ENCODE assay signal across 26 mouse cellular contexts in genomic region chr4:82142391-82142790, GRCm38 (mm10).
DNase-seq lines count a peak whose midpoint lies in the region; ATAC-seq and TF ChIP-seq lines count a peak whose summit lies in the region.
"Had no signal": no experiment of that assay in that cellular context is flagged by ENCODE, and none has a peak within 500 bp of the region (broad histone marks: within the 10 kb centered on the region; RNA-seq: fewer than 3 reads in every experiment).

No protein-coding gene starts in this region.

- no peaks in the 10 kb centered on the region for H3K36me3 ChIP-seq in limb, embryonic 12.5 days
- H3K36me3 ChIP-seq in limb, embryonic 10.5 days, result no peaks in the 10 kb centered on the region
- no peaks in the 10 kb centered on the region for H3K36me3 ChIP-seq in forebrain, postnatal 0 days (ENCODE audit: insufficient read depth)
- H3K36me3 ChIP-seq: forebrain, embryonic 10.5 days; heart, embryonic 12.5 days; heart, embryonic 15.5 days; hindbrain, embryonic 10.5 days; hindbrain, embryonic 13.5 days; intestine, embryonic 15.5 days had no signal

- 93% methylated on average over 3 of the region's 3 CpGs for whole genome bisulfite sequencing in limb, embryonic 12.5 days
- 94% methylated on average over 3 of the region's 3 CpGs for WGBS in limb, embryonic 10.5 days
- 62% methylated on average over 3 of the region's 3 CpGs for WGBS in forebrain, postnatal 0 days

- H3K9ac ChIP-seq in limb, embryonic 12.5 days (replicated peaks), result no peak overlapping the region
- H3K9ac ChIP-seq in forebrain, postnatal 0 days, result no peak overlapping the region
- H3K9ac ChIP-seq: forebrain, embryonic 13.5 days; heart, embryonic 12.5 days; heart, embryonic 15.5 days; hindbrain, embryonic 13.5 days; intestine, embryonic 15.5 days had no signal

- intact Hi-C loops in gastrocnemius, adult 2 months (cut with DNase I), result no loop called here
- intact Hi-C loops in gastrocnemius, postnatal 36 days (cut with DNase I), result no loop called here

- no peaks in the 10 kb centered on the region for H3K27me3 ChIP-seq in limb, embryonic 12.5 days
- no peaks in the 10 kb centered on the region for H3K27me3 ChIP-seq in limb, embryonic 10.5 days (ENCODE audit: low read depth, poor library complexity, severe bottlenecking)
- H3K27me3 ChIP-seq in forebrain, postnatal 0 days (ENCODE audit: insufficient read depth, low read length), result no peaks in the 10 kb centered on the region
- H3K27me3 ChIP-seq: forebrain, embryonic 13.5 days; heart, embryonic 12.5 days; heart, embryonic 15.5 days; hindbrain, embryonic 13.5 days; intestine, embryonic 15.5 days; Patski had no signal

- TF ChIP-seq CTCF in gastrocnemius, adult 2 months (IDR thresholded peaks at IDR 0.05), result no peak
- no peak for TF ChIP-seq CTCF in forebrain, postnatal 0 days (IDR thresholded peaks at IDR 0.05; ENCODE audit: low read depth)

- no peaks in the 10 kb centered on the region for H3K9me3 ChIP-seq in limb, embryonic 12.5 days
- no peaks in the 10 kb centered on the region for H3K9me3 ChIP-seq in limb, embryonic 10.5 days (replicated peaks)
- H3K9me3 ChIP-seq in forebrain, postnatal 0 days (ENCODE audit: low read length), result no peaks in the 10 kb centered on the region
- H3K9me3 ChIP-seq: forebrain, embryonic 10.5 days; forebrain, embryonic 13.5 days; heart, embryonic 15.5 days; hindbrain, embryonic 10.5 days; hindbrain, embryonic 13.5 days; intestine, embryonic 15.5 days had no signal

- no peak for DNase-seq in gastrocnemius, adult 2 months
- no peak for DNase-seq in gastrocnemius, postnatal 36 days
- no peak for DNase-seq in limb, embryonic 10.5 days (ENCODE audit: low spot score)
- peak; percentile 81 for DNase-seq in A20 (ENCODE audit: low read depth, low spot score)
- peak; percentile 17 for DNase-seq in NIH3T3 (ENCODE audit: low read depth)
- no peak for DNase-seq in forebrain, postnatal 0 days
- DNase-seq in right cerebral cortex, postnatal 36 days (ENCODE audit: low spot score in 2 of 2), result no peak
- DNase-seq: adrenal gland, postnatal 10 days; adrenal gland, postnatal 36 days; cerebellum, adult 18-20 months; cerebellum, adult 9-10 months; cerebellum, postnatal 14 days; gastrocnemius, postnatal 14 days; heart, postnatal 10 days; heart, postnatal 36 days had no signal

- 0 out of 2 replicates have a peak overlapping the region, but pooled peaks have one; percentile 9 for H3K27ac ChIP-seq in gastrocnemius, adult 2 months
- 0 out of 2 replicates have a peak overlapping the region, but pooled peaks have one; percentile 17 for H3K27ac ChIP-seq in limb, embryonic 12.5 days
- H3K27ac ChIP-seq in limb, embryonic 10.5 days, result no peak overlapping the region
- H3K27ac ChIP-seq in forebrain, postnatal 0 days (ENCODE audit: low read depth, low read length), result no peak overlapping the region
- H3K27ac ChIP-seq: forebrain, embryonic 10.5 days; forebrain, embryonic 13.5 days; heart, embryonic 15.5 days; hindbrain, embryonic 10.5 days; hindbrain, embryonic 13.5 days; intestine, embryonic 15.5 days had no signal

- no peak for ATAC-seq in limb, embryonic 12.5 days (ENCODE audit: insufficient number of reproducible peaks, insufficient read depth, low FRiP score, low TSS enrichment, low read depth)
- no peak for ATAC-seq in forebrain, postnatal 0 days
- ATAC-seq: forebrain, embryonic 13.5 days; forebrain, embryonic 16.5 days; hindbrain, embryonic 16.5 days; intestine, embryonic 15.5 days; Patski had no signal

- H3K4me3 ChIP-seq in gastrocnemius, adult 2 months, result no peak overlapping the region
- H3K4me3 ChIP-seq in limb, embryonic 12.5 days (replicated peaks), result no peak overlapping the region
- H3K4me3 ChIP-seq in limb, embryonic 10.5 days, result no peak overlapping the region
- H3K4me3 ChIP-seq in forebrain, postnatal 0 days (ENCODE audit: low read depth, low read length), result no peak overlapping the region
- H3K4me3 ChIP-seq: forebrain, embryonic 10.5 days; forebrain, embryonic 13.5 days; heart, embryonic 12.5 days; heart, embryonic 15.5 days; hindbrain, embryonic 10.5 days; hindbrain, embryonic 13.5 days; intestine, embryonic 15.5 days had no signal

- H3K4me1 ChIP-seq in limb, embryonic 12.5 days (replicated peaks), result no peaks in the 10 kb centered on the region; the same call in 1 of the 2 replicates
- peaks cover 1% of the 10 kb centered on the region; the same call in 1 of the 2 replicates for H3K4me1 ChIP-seq in limb, embryonic 10.5 days
- H3K4me1 ChIP-seq in forebrain, postnatal 0 days (ENCODE audit: insufficient read depth), result no peaks in the 10 kb centered on the region
- H3K4me1 ChIP-seq: forebrain, embryonic 10.5 days; forebrain, embryonic 13.5 days; hindbrain, embryonic 10.5 days; hindbrain, embryonic 13.5 days; intestine, embryonic 15.5 days had no signal

- no peak overlapping the region for H3K4me2 ChIP-seq in limb, embryonic 12.5 days
- no peak overlapping the region for H3K4me2 ChIP-seq in forebrain, postnatal 0 days (ENCODE audit: low read depth)
- H3K4me2 ChIP-seq: forebrain, embryonic 13.5 days; heart, embryonic 12.5 days; heart, embryonic 15.5 days; hindbrain, embryonic 13.5 days; intestine, embryonic 15.5 days had no signal

Comparison
In these comparisons a context has a peak if more than half of its experiments do, and no peak if none do; other contexts are left out.
1. H3K27ac ChIP-seq: peak in gastrocnemius, adult 2 months (single experiment) and limb, embryonic 12.5 days (single experiment); none in limb, embryonic 10.5 days (single experiment) and forebrain, postnatal 0 days (single experiment).
2. DNase-seq: peak in A20 (single experiment) and NIH3T3 (single experiment); none in gastrocnemius, adult 2 months (single experiment), gastrocnemius, postnatal 36 days (0 of 2), limb, embryonic 10.5 days (single experiment), forebrain, postnatal 0 days (single experiment) and right cerebral cortex, postnatal 36 days (0 of 2).